Mouse (Mus musculus): ENCODE data around the gene Sin3b.

- 0 out of 2 replicates have a peak, but pooled peaks have one; percentile 18 for TF ChIP-seq CTCF (IDR thresholded peaks at IDR 0.05; ENCODE audit: borderline replicate concordance, control insufficient read depth, extremely low read depth, insufficient read depth, low read length, poor library complexity)
- TF ChIP-seq POLR2A (IDR thresholded peaks at IDR 0.05; ENCODE audit: control insufficient read depth, extremely low read depth, insufficient read depth, low read length, poor library complexity): peak; percentile 90
Observed at GRCm38 (mm10) chr8:72722769-72723650, at the start of gene Sin3b.
